Mouse (Mus musculus): ENCODE results near the gene Cdc14b.

Gene Cdc14b

GRCm38 (mm10) chr13:64178746-64179652 is 96.1 kb downstream of the Cdc14b start:
- no peak for DNase-seq (ENCODE audit: low read depth, low spot score)

GRCm38 (mm10) chr13:64178000-64178399 is 97.1 kb downstream of the Cdc14b start:
- no peak for DNase-seq (ENCODE audit: low read depth, low spot score)

GRCm38 (mm10) chr13:64169746-64170145 is 105.3 kb downstream of the Cdc14b start:
- no peak for DNase-seq (ENCODE audit: low read depth, low spot score)

GRCm38 (mm10) chr13:64163147-64163715 is 111.9 kb downstream of the Cdc14b start:
- no peak for DNase-seq (ENCODE audit: low read depth, low spot score)

GRCm38 (mm10) chr13:64162626-64163025 is 112.5 kb downstream of the Cdc14b start:
- peak; percentile 56 for DNase-seq (ENCODE audit: low read depth, low spot score)

- DNase-seq (ENCODE audit: low read depth, low spot score): peak; percentile 13
Observed at GRCm38 (mm10) chr13:64161916-64162611, 113.0 kb downstream of the Cdc14b start.

- DNase-seq (ENCODE audit: low read depth, low spot score): peak; percentile 99
Observed at GRCm38 (mm10) chr13:64161548-64161915, 113.6 kb downstream of the Cdc14b start, which contains the start of gene Habp4. Habp4 (plus strand) TSS chr13:64161824.

GRCm38 (mm10) chr13:64156966-64157365 is 118.1 kb downstream of the Cdc14b start:
- DNase-seq (ENCODE audit: low read depth, low spot score): no peak

- peak; percentile 77 for DNase-seq (ENCODE audit: low read depth, low spot score)
Observed at GRCm38 (mm10) chr13:64155171-64155571, 119.9 kb downstream of the Cdc14b start.

GRCm38 (mm10) chr13:64154651-64155050 is 120.4 kb downstream of the Cdc14b start:
- DNase-seq (ENCODE audit: low read depth, low spot score): no peak

GRCm38 (mm10) chr13:64153751-64154267 is 121.3 kb downstream of the Cdc14b start:
- DNase-seq (ENCODE audit: low read depth, low spot score): peak; percentile 42

GRCm38 (mm10) chr13:64153083-64153682 is 121.9 kb downstream of the Cdc14b start, which contains the start of gene Zfp367:
Zfp367 (minus strand) TSS chr13:64153202.
- peak; percentile 98 for DNase-seq (ENCODE audit: low read depth, low spot score)

GRCm38 (mm10) chr13:64152671-64153082 is 122.4 kb downstream of the Cdc14b start:
- DNase-seq (ENCODE audit: low read depth, low spot score): peak; percentile 33

- peak; percentile 86 for DNase-seq (ENCODE audit: low read depth, low spot score)
Observed at GRCm38 (mm10) chr13:64152241-64152669, 122.8 kb downstream of the Cdc14b start.

GRCm38 (mm10) chr13:64150121-64150520 is 125.0 kb downstream of the Cdc14b start:
- DNase-seq (ENCODE audit: low read depth, low spot score): no peak
